Mouse (Mus musculus) skeletal muscle tissue, adult 2 months (tissue): ENCODE data around the gene Zfp735.

ENCODE experiments used
- DNase-seq: peaks from one replicate; pipeline ENCODE4 v3.0.0-alpha.2; 2012; ENCODE audit warnings: low read depth, low spot score

Zfp735 gene

GRCm38 (mm10) chr11:73688478-73688877 is at the start of gene Zfp735:
Zfp735 (plus strand) TSS chr11:73688778.
- DNase-seq = no peak

GRCm38 (mm10) chr11:73759115-73759514 is 70.5 kb downstream of the Zfp735 start:
- no peak for DNase-seq
